Mouse (Mus musculus) liver, adult 2 months (tissue): Measurements from ENCODE around the gene Apobec2. TPM values are rescaled to one million over a fixed set of nuclear protein-coding genes. Genes with fewer than 3 reads are reported as not detected.

ENCODE experiments used
- DNase-seq: peaks from one replicate; pipeline ENCODE4 v3.0.0-alpha.2; 2011; ENCODE audit warnings: low read depth, low spot score; ENCODE audit errors: extremely low read depth
- H3K27ac ChIP-seq: fragments of 200-500 bp; replicated peaks from 2 replicates; pipeline ENCODE4 v1.5.1; 2012; ENCODE audit warnings: low read depth, mild to moderate bottlenecking, control low read depth, inconsistent platforms, low read length; ENCODE audit not compliant: insufficient read depth
- H3K27me3 ChIP-seq: fragments of 200-500 bp; 2 replicates; pipeline ENCODE4 v1.6.1; 2012; ENCODE audit warnings: mild to moderate bottlenecking, moderate library complexity, low read length, inconsistent platforms; ENCODE audit not compliant: control insufficient read depth, insufficient read depth
- H3K36me3 ChIP-seq: fragments of 200-500 bp; 2 replicates; pipeline ENCODE4 v1.6.1; 2012; ENCODE audit warnings: low read length, inconsistent platforms; ENCODE audit not compliant: control insufficient read depth, insufficient read depth
- H3K4me1 ChIP-seq: fragments of 200-500 bp; 2 replicates; pipeline ENCODE4 v1.6.1; 2011; ENCODE audit warnings: low read length; ENCODE audit not compliant: control insufficient read depth, insufficient read depth
- H3K4me3 ChIP-seq: fragments of 200-500 bp; 2 replicates; pipeline ENCODE4 v1.5.1; 2011; ENCODE audit warnings: low read depth, mild to moderate bottlenecking, control low read depth, low read length, moderate library complexity; ENCODE audit not compliant: insufficient read depth
- H3K79me2 ChIP-seq: fragments of 200-500 bp; 2 replicates; pipeline ENCODE4 v1.6.1; 2012; ENCODE audit warnings: inconsistent platforms, mild to moderate bottlenecking, low read length, moderate library complexity; ENCODE audit not compliant: control insufficient read depth, insufficient read depth
- H3K9ac ChIP-seq: fragments of 200-500 bp; 2 replicates; pipeline ENCODE4 v1.6.1; 2012; ENCODE audit warnings: low read depth, mild to moderate bottlenecking, control low read depth, inconsistent platforms, low read length
- CTCF ChIP-seq: fragments of 200-500 bp; IDR thresholded peaks from 2 replicates; pipeline ENCODE4 v1.5.1; 2011; ENCODE audit warnings: low read depth, low read length, control low read depth
- POLR2A ChIP-seq: fragments of 200-500 bp; IDR thresholded peaks from 2 replicates; pipeline ENCODE4 v1.6.1; 2011; ENCODE audit warnings: low read length, control low read depth; ENCODE audit not compliant: insufficient read depth; ENCODE audit errors: extremely low read depth
- WGBS: fragments of 180-500 bp; shearing (Covaris S2); methylation state at CpG from one replicate; pipeline ENCODE4 v1.1.7; 2018; 5-methylcytosine and 5-hydroxymethylcytosine counted together
- polyA plus RNA-seq: library from polyadenylated mRNA; depleted of rRNA; stranded (reverse); fragments of >200 nt; gene quantifications from 2 replicates; pipeline ENCODE4 v1.2.3, GENCODE M21; 2012
- total RNA-seq: library from RNA; depleted of rRNA; stranded (reverse); fragments of >200 nt; gene quantifications from 2 replicates; pipeline ENCODE4 v1.2.3, GENCODE M21; 2014

Apobec2 gene
- total and polyA plus RNA-seq, 2 experiments = 0.28 TPM; not detected in 1

GRCm38 (mm10) chr17:48418174-48418573 is 14.6 kb downstream of the Apobec2 start:
- Histone ChIP-seq H3K4me1 (peaks cover 6% of the 10 kb centered on the region), H3K36me3 (peaks cover 22% of the 10 kb centered on the region), H3K27me3 (no peaks in the 10 kb centered on the region), H3K79me2 (no peaks in the 10 kb centered on the region), H3K27ac (peak overlapping the region; percentile 23; the same call in 1 of the 2 replicates), H3K9ac (no peak overlapping the region), H3K4me3 (peak overlapping the region; percentile 13; the same call in 1 of the 2 replicates)
- peak; percentile 38 for DNase-seq
- 31% methylated on average over 7 of the region's 7 CpGs for WGBS
- TF ChIP-seq POLR2A (no peak), CTCF (no peak)

- Histone ChIP-seq H3K27me3 (no peaks in the 10 kb centered on the region), H3K36me3 (peaks cover 24% of the 10 kb centered on the region), H3K9ac (no peak overlapping the region), H3K4me1 (peaks cover 6% of the 10 kb centered on the region), H3K79me2 (no peaks in the 10 kb centered on the region), H3K27ac (0 out of 2 replicates have a peak overlapping the region, but pooled peaks have one; percentile 2), H3K4me3 (no peak overlapping the region)
- no peak for DNase-seq
- WGBS = 80% methylated on average over 6 of the region's 6 CpGs
- TF ChIP-seq CTCF = no peak
- TF ChIP-seq POLR2A = no peak
These were observed 15.2 kb downstream of the Apobec2 start for GRCm38 (mm10) chr17:48417521-48417920.

GRCm38 (mm10) chr17:48416425-48417195 is 16.1 kb downstream of the Apobec2 start:
- no peak overlapping the region for H3K9ac ChIP-seq
- no peak for TF ChIP-seq POLR2A
- 0 out of 2 replicates have a peak, but pooled peaks have one; percentile 20 for TF ChIP-seq CTCF
- WGBS = 86% methylated on average over 14 of the region's 14 CpGs
- H3K27me3 ChIP-seq = no peaks in the 10 kb centered on the region
- H3K4me3 ChIP-seq = no peak overlapping the region
- H3K79me2 ChIP-seq = no peaks in the 10 kb centered on the region
- peaks cover 6% of the 10 kb centered on the region for H3K4me1 ChIP-seq
- H3K36me3 ChIP-seq = peaks cover 26% of the 10 kb centered on the region
- no peak overlapping the region for H3K27ac ChIP-seq
- peak; percentile 17 for DNase-seq

- Histone ChIP-seq H3K9ac (no peak overlapping the region), H3K4me3 (no peak overlapping the region), H3K4me1 (peaks cover 9% of the 10 kb centered on the region), H3K27ac (no peak overlapping the region), H3K36me3 (peaks cover 26% of the 10 kb centered on the region), H3K27me3 (no peaks in the 10 kb centered on the region), H3K79me2 (no peaks in the 10 kb centered on the region)
- DNase-seq = no peak
- TF ChIP-seq POLR2A = no peak
- TF ChIP-seq CTCF = no peak
- 71% methylated on average over 7 of the region's 7 CpGs for WGBS
These were observed 16.7 kb downstream of the Apobec2 start for GRCm38 (mm10) chr17:48416011-48416410.

GRCm38 (mm10) chr17:48411241-48411640 is 21.5 kb downstream of the Apobec2 start:
- Histone ChIP-seq H3K27ac (no peak overlapping the region), H3K79me2 (peaks cover 7% of the 10 kb centered on the region; the same call in 1 of the 2 replicates), H3K4me3 (no peak overlapping the region; the same call in 1 of the 2 replicates), H3K9ac (no peak overlapping the region), H3K4me1 (peaks cover 10% of the 10 kb centered on the region), H3K27me3 (no peaks in the 10 kb centered on the region), H3K36me3 (peaks cover 16% of the 10 kb centered on the region)
- TF ChIP-seq CTCF (no peak), POLR2A (no peak)
- DNase-seq = no peak
- WGBS = 55% methylated on average over 8 of the region's 8 CpGs
